Mouse (Mus musculus) neural tube, embryonic 12.5 days (tissue): ENCODE results near the gene Pdcd5. TPM values are rescaled to one million over a fixed set of nuclear protein-coding genes. Genes with fewer than 3 reads are reported as not detected.

Experiments used
- polyA plus RNA-seq: library from polyadenylated mRNA; unstranded; fragments of >200 nt; fragmentation: Nextera tagmentation; extraction: Ambion mirVana; gene quantifications from 2 replicates; pipeline ENCODE4 v1.2.1, GENCODE M21; 2016

Gene Pdcd5
- polyA plus RNA-seq, 1 experiment from 2014 or later, result 267 TPM

Other genes with a start within 250 kb of the Pdcd5 start
- gene Slc7a9, start 198.7 kb downstream of the Pdcd5 start, polyA plus RNA-seq, result not detected in 2 replicates
- gene Tdrd12, start 109.8 kb downstream of the Pdcd5 start, polyA plus RNA-seq, result 0.29 and 0.53 TPM in 2 replicates
- gene Nudt19, start 91.2 kb downstream of the Pdcd5 start, polyA plus RNA-seq, result 46.4 and 49.0 TPM in 2 replicates
- 0.09 and 0.18 TPM in 2 replicates for gene Rgs9bp, start 61.9 kb downstream of the Pdcd5 start, polyA plus RNA-seq
- gene Ankrd27, start 61.3 kb downstream of the Pdcd5 start, polyA plus RNA-seq, result 25.1 and 25.5 TPM in 2 replicates
- 35.2 and 35.9 TPM in 2 replicates for gene Dpy19l3, start 106.9 kb upstream of the Pdcd5 start, polyA plus RNA-seq
- 20.2 and 21.7 TPM in 2 replicates for gene Zfp507, start 155.5 kb upstream of the Pdcd5 start, polyA plus RNA-seq